Mouse (Mus musculus) cerebellum, postnatal 25 days (tissue): ENCODE measurements around the gene Fgfr4.

Source experiments
- DNase-seq, 2 experiments: peaks; one replicate each; pipeline ENCODE4 v3.0.0; 2021; ENCODE audit warnings: mixed read lengths in 2 of 2

The Fgfr4 gene

DNA sequence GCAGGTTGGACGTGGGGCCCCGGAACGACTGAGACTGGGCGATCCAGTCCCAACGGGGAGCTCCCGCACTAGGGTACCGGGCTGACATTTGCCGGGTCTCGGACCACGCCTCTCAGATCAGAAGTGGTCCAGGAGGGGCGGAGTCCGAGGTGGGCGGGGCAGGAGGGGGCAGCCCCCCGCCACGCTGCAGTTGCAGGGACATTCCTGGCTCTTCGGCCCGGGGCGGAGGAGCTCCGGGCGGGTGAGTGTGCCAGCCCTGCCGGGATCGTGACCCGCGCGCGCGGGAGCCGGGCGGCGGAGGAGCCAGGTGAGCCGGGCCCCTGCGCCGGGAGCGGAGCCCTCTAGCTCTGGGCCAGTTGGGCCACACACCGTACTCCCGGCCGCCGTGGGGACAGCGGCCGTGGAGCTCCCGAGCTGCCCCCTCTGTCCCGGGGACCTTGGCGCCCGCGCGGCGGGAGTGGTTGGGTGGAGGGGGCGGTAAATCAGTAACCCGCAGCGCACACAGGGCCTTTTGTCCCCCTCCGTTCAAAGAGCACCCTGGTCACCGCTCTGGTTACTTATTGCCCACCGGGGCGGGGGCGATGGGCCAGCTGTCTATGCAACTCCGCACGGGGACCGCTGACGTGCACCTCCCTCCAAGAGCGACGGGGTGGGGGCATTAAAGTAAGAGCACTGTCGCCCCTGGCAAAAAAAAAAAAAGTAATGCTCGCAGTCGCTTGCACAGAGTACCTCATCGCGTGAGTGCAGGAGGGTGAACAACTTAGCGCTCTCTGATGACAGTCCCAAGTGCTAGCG is at the start of gene Fgfr4:
TSS of gene Fgfr4 (plus strand) at position 20 of the 795 bp plus-strand sequence.
- DNase-seq: peak; percentile 26 to 50

DNA sequence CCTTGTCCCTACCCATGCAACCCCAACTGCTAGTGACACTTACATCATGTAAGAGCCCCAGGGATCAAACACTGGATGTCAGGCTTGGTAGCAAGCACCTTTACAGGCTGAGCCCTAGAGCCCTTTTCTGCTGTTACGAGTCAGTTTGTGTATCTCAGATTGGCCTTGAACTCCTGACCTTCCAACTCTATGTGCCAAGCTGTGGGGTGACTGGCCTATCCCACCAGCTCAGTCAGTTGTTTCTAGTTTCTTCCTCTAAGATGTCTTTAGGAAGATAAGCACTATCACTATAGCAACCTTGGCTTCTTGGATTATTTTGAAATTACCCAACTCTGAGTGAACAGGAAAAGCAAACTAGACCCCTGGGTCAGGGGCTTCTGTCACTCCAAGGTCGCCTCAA is 49.1 kb upstream of the Fgfr4 start:
- no peak for DNase-seq

DNA sequence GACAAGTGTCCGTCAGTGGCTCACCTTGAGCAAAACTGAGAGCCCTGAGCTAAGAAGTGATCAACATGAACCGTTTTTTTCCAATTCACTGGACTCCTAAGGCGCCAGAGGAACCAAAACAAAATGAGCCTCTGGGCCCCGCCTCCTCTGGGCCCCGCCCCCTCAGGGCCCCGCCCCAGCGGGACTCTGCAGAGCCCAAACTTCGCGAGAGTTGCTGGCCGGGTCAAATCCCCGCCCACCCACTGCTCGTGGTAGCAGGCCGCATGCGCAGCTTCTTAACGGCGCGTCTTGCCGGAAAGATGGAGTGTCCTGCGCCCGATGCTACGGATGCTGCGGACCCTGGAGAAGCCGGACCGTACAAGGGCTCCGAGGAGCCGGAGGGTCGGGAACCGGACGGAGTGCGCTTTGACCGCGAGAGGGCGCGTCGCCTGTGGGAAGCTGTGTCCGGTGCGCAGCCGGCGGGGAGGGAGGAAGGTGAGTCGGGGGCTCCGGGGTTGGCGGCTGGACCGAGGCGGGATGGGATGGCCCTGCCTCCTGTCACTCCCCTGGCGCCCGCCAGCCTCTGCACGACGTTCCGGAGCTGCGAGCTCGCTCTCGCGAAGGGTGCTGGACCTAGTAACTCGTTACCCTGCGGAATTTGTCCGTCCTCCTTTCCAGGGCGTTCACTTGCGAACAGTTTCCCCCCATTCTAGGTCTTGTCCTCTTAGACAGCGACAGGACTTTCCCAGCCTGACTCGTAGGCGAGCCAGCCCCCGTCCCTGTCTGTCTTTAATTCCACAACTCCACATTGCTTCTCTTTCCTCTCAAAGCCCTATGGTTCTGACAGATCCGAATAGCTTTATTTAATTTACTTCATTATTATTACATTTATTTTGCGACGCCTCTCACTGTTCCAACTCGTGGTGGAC is 47.1 kb upstream of the Fgfr4 start, which contains the start of gene Zfp346:
TSS of gene Zfp346 (plus strand) at position 267 of the 908 bp plus-strand sequence.
- peak; percentile 96 to 98 for DNase-seq

DNA sequence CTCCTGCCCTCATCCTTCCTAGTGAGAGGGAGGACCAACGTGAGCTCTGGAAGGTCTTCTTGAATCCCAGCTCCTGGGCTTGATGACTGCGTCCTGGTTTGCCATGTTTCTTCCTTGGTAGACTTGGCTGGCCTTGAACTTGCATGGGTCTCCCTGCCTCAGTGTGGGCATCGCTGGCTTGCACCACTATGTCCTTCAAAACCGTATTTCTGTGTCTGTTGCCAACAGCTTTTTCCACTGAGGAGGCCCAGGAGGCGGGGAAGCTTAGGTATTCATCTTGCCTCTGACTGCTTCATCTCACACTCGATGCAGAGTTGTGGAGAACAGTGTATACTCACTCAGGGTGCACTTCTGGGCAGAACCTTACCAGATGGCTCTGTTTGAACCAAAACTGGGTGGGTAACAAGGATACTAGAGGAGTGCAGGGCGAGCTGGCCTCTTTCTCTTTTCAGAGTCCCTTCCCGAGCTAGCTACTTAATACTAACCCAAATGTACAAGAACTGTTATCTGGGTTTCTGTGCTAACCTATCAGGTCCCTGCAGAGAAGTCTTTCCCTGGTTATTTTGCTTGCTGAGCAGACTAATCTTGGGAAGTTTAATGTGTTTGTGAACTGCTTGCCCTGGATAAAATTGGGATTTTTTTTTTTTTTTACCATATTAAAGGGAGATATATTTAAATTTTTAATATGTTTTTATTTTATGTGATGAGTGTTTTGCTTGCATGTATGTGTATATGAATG is 46.3 kb upstream of the Fgfr4 start:
- peak; percentile 17 to 34 for DNase-seq

DNA sequence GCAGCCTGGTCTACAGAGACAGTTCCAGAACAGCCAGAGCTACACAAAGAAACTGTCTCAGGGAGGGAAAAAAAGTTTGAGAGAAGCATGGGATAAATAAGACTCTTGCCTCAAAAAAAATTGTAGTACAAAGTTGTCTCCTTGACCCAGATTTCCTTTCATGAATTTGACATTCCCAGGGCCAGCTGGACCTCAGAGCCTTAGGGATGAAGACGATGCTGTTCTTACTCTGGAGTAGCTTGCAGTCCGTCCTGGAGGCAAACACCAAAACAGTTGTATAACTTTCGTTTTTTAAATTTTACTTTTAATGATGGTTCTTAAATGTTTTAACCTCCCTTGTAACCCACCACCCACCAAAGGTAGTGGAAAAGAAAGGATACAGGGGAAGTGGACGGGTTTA is 45.3 kb upstream of the Fgfr4 start:
- no peak for DNase-seq

DNA sequence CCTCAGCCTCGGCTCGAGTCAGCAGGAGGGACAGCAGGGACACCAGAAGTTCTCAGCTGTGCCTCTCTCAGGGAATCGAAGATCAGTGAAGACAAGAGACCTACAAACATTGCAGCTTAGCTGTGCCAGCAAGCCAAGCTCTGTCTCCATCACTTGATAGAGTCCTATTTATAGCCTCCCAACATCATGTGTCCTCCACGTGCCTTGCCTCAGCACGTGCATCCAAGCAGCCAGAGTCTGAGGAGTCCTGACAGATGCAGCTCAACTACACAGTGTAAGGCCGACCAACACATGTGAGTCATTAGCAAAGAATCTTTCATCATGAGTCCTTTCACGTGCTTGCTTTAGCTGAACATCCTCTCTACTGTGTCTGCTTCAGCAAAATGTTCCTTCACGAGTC is 44.7 kb upstream of the Fgfr4 start:
- peak; percentile 9 to 17 for DNase-seq

DNA sequence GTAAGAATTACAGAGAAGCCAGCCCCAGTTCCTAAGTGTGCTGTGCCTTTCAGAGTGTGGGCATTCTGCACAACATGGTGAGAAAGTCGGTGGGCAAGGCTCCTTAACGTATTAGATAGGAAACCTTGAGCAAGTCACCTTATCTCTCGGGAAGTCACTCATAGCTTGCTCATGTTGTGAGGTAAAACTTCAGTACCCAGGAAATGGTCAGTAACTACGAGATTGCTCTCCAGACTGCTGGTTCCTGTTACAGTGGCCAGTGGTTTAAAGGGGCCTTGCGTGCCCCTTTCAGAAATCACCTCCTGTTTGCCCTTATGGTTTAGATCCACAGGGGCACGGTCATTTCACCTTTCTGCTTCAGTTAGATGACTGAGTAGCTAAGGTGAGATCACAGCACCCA is 38.1 kb upstream of the Fgfr4 start:
- no peak for DNase-seq

DNA sequence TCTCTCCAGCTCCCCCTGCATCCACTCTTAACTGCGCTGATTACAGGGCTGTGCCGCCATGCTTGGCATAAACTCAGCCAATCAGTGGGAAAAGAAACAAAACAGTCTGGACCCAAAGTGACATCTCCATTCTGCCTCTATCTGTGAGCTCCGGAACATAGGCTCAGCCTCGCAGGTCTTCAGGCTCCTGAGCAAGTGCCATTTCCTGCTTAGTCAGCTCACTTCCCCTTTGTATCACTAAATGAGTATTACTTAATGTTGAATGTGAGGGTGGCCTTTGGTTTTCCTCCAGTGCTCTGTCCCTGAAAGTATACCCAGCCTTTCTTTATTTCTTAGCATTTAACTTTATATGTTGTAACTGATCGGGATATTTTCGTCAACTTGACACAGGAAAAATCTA is 27.5 kb upstream of the Fgfr4 start:
- DNase-seq: no peak

DNA sequence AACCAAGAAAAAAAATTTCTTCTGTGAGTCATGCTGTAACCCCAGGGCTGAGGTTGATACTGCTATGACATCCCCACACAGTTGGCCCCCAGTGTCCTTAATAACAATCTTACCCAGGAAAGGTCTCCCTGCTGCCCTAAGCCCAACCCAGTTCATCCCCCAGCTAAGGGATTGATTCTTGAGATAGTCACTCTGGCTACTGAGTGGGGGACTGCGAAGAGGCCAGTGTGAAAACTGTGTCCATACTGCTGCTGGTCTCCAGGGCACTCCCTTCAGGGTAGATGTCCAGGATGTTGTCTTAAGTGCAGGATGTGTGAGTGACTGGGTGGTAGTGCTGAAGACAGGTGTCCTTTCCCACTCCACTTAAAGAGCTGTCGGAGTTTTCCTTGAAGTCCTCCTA is 19.0 kb upstream of the Fgfr4 start, which contains the start of gene Gm17617:
TSS of gene Gm17617 (minus strand) at position 101 of the 400 bp plus-strand sequence.
- no peak for DNase-seq

DNA sequence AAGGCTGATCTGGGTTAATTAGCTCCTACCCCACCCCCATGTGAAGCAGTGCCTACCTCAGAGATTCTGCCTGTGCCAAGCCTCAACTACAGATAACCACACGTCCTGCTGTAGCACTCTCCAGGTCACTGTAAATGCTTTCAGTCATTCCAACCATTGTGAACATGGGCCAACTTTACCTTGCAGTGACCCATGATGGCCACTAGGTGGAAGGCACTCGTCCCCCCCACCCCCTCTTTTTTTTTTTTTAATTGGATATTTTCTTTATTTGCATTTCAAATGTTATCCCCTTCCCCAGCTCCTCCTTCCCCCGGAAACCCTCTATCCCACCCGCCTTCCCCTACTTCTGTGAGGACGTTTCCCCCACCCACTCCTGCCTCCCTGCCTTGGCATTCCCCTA is 17.1 kb upstream of the Fgfr4 start:
- DNase-seq: peak in 1 of 2 experiments; percentile 38

DNA sequence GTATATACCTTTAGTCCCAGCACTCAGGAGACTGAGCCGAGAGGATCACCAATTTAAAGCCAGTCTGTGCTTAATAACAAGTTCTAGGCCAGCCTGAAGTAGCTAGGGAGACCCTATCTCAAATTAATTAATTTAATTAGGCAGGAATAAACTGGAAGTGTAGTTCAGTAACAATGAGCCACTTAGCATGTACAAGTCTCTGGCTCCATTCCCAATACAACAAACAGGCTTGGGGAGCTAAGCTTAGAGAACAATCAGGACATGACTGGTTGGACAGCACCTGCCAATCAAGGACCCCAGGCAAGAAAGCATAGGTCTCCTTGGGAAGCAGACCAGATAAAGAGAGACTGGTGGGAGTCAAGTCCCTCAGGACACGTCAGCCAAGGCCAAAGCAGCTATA is 12.2 kb upstream of the Fgfr4 start:
- no peak for DNase-seq

DNA sequence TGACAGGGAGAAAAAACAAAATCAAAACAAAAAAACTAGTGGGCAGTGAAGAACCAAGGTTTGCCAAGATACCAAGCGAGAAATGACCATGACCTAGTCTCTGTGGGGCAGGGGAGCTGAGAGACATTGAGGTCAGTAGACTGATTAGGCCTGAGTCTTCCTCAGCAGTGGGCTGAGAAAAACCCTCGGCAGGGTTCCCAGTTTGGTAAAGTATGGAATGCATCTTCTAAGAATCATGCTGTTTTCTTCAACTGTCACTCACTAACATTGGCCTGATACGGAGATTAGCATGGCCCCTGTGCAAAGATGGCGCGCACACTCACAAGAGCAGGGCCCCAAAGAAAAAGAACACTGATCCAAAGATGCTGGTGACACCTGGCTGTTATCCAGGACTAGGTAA is 1.5 kb downstream of the Fgfr4 start:
- no peak for DNase-seq

DNA sequence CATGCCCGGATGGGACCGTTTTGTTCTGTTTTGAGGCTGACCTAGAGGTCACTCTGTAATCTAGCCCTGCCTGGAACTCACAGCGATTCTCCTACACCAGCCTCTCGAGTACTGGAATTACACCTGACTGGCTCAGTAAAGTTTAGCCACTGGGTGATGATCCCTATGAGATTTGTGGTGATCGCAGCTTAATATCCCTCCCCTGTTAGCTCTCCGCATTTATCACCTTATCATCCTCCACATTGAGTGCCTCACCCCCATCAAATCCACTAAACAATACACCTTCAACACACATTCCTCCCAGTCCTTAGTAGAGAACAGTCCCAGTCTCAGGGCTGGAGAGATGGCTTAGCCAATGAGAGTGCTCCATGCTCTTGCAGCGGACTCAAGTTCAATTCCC is 9.9 kb downstream of the Fgfr4 start:
- no peak for DNase-seq

DNA sequence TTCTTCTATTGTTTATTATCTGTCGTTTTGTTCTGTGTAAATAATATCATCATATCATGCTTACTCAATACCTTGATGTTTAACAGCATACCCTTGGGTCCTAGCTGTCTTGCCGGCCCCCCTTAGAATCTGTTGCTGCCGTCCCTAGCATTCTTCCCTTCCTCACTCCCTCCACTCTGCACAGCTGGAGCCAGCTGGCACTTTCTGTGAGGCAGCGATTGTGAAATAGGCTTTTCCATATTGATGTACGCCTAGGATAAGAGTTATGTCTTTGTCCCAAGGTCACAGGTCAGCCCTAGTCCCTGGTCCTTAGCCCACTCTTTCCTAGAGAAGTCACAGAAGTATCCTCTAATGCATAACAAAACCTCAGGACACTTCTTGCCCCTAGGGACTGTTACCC is 11.1 kb downstream of the Fgfr4 start:
- DNase-seq: no peak

DNA sequence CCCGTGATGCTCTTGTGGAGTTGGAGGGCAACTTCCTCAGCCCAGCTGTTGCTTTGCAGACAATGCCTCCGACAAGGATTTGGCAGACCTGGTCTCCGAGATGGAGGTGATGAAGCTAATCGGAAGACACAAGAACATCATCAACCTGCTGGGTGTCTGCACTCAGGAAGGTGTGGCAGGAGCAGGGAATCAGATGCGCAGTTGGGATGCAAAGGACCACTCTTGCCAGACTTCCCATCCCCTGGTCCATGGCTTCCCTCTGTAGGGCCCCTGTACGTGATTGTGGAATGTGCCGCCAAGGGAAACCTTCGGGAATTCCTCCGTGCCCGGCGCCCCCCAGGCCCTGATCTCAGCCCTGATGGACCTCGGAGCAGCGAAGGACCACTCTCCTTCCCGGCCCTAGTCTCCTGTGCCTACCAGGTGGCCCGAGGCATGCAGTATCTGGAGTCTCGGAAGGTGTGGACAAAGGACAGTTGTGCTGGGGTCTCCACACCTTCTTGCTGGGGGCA is 13.4 kb downstream of the Fgfr4 start:
- no peak for DNase-seq

DNA sequence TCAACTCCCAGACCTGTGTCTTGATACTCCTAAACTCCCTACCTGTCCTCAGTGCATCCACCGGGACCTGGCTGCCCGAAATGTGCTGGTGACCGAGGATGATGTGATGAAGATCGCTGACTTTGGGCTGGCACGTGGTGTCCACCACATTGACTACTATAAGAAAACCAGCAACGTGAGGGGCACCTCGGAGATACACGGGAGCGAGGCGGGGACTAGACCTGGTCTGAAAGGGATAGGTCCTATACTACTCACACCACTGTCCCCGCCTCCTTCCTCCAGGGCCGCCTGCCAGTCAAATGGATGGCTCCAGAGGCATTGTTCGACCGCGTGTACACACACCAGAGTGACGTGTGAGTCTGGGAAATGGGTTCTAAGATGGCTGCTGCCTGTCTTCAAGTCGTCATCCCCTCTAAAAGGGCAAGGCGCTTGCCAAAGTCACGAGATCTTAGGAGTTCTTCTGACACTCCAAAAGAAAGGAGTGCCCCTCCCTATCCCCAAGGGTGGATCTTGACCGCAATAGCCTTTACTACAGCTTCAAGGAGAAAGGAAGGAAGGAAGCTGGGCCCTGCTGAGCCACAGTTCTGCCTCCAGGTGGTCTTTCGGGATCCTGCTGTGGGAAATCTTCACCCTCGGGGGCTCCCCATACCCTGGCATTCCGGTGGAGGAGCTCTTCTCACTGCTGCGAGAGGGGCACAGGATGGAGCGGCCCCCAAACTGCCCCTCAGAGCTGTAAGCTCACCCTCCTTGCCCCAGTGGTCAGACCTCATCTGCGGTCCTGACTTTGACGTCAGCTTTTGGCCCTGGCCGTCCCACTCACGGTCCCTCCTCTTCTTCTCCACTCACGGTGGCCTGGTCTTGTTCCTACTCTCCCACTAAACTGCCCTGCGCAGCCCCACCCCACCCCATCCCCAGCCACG is 14.6 kb downstream of the Fgfr4 start:
- DNase-seq: no peak

DNA sequence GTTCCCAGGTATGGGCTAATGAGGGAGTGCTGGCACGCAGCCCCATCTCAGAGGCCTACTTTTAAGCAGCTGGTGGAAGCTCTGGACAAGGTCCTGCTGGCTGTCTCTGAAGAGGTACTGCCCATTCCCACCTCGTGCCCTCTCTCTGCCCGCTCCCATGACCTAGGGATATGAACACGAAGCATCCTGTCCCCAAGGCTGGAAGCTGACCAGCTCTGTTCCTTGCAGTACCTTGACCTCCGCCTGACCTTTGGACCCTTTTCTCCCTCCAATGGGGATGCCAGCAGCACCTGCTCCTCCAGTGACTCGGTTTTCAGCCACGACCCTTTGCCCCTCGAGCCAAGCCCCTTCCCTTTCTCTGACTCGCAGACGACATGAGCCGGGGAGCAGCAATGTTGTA is 15.4 kb downstream of the Fgfr4 start:
- DNase-seq: no peak

DNA sequence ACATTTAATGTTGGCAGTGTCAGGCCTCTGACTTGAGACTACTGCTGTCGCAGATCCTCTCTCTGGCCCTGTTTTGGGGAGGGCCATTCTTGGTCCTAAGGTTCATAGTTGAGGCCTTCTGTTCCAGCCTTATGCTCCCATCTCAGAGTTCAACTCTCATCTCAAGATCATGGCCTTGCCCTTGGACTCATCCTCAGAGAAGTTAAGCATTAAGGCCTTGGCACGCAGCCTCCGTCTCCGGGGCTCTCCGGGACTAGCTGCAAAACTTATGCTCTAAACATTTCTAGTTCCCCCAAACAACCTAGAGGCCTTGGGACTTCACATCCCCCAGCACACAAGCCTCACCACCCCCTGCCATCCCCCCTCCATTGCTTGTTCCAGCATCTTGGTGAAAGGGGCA is 15.8 kb downstream of the Fgfr4 start:
- no peak for DNase-seq

DNA sequence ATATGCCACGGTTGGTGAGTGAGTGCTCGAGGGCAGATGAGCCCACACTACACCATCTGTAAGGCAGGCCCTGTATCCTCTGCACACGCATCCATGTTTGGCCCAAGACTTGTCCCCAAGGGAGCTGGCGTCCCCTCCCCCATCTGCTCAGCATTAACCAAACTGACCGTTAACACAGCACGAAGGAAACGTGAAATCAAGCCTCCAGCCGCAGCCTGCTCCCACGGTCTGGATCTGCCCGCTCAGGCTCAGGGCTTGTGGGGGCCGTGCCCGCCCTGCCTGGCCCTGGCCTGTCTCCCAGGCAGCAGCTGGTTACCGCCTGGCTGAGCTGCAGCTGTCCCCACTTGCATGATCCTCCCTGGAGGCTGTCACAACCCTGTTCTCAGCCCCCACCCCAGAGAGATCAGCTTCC is 16.5 kb downstream of the Fgfr4 start:
- no peak for DNase-seq

DNA sequence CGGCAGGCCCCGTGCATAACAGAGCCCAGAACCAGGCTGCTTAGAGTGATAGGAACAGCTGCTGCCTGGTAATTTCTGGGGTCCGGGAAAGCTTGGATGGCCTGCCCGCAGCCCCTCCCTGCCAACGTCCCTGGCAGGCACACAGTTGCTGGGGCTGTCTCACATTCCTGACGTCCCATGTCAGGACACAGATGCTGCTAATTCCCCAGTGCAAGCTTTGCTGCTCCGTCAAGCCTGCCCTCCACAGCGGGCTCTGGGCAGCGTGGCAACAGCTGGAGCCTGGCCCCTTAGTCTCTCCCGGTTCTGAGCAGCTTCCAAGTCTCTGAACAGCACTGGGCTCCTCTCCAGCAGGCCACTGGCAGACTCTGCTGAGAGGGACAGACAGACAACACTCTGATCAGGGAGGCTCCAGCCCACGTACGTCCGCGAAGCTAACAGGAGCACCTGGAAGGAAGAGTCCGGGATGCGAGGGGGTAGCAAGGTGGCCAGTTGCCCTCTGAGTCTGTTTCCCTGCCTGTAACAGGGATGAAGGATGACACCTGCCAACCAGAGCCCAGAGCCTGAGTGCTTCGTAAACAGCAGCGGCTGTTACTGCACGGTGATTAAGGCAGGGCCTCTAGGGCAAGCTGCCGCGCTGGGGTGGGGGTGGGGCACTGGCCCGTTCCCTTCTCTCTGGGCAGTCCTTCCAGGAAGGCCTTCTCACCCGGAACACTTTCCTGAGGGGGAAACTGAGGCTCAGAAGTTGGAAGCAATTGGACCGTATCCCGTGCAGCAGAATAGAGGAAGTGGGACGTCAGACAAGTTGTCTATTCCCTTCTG is 19.3 kb downstream of the Fgfr4 start:
- peak in 1 of 2 experiments; percentile 42 for DNase-seq

DNA sequence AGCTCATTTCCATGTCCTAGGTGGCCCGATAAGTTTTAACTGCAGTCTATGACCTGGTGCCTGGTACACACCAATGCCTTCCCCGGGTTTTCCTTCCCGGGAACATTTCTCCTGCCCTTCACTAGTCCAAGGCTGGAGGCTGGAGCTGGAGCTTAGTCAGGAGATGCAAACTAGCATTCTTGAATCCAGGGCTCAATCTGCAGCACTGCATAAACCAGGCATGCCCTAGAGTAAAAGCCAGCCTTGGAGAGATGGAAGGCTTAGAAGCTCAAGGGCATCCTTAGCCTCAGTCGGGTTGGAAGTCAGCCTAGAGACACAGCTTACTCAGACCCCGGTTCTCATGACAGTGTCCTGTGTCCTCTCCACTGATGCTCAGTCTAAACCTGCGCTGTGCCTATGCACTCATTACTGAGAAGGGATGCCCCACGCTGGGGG is 19.9 kb downstream of the Fgfr4 start:
- DNase-seq: no peak
